Mouse (Mus musculus) 3T3-L1 (cell line): ENCODE results near the gene Cacna2d4.
"Not testable (repeated sequence)": the region's sequence is repeated elsewhere in the genome, so short reads cannot be mapped to it uniquely, and the experiment has no call there.

Experiments
- DNase-seq: peaks from one replicate; pipeline ENCODE4 v3.0.0-alpha.2; 2015; ENCODE audit warnings: low read depth, low spot score

Cacna2d4 gene

DNA sequence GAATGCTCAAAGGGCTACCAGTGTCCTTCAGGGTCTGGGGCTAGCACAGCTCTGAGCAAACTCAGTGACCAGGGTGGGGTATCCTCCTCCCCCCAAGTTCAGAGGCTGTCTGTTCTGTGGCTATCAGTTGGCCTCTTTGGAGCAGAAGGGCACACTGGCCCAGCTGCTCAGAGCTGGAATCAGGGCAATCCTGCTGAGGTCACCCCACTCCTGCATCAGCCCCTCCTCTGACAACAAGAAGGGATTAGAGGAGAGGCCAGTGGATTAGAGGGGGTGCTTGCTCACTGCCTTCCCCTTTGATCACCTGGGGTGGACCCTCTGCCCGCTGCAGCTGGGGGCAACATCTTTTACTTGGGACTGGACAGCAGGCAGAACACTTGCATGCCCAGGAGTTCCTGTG is at the start of gene Cacna2d4:
Cacna2d4 (plus strand) TSS at position 286 of the 400 bp plus-strand sequence.
- DNase-seq = no peak

DNA sequence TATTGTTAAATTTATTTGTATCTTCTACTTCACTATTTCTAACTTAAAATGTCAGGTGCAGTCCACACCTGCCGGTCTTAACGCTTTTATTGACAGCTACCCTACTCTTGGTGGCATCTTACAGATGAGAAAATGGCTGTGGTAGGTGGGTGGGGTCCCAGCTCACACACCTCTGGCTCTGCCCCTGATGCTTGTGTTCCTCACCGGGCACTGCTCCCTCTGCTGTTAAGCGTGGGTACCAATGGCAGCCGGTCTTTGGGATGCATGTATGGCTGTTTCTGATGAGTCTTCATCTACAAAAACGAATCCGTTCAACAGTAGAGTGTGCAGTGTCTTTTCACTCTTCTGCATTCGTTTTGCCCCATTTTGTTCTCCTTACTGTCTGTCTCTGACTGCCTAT is 49.7 kb upstream of the Cacna2d4 start:
- peak; percentile 43 for DNase-seq

- DNase-seq = no peak
Observed at GRCm38 (mm10) chr6:119187631-119188030, 48.7 kb upstream of the Cacna2d4 start.

- no peak for DNase-seq
Observed at GRCm38 (mm10) chr6:119191478-119191877, 44.8 kb upstream of the Cacna2d4 start.

DNA sequence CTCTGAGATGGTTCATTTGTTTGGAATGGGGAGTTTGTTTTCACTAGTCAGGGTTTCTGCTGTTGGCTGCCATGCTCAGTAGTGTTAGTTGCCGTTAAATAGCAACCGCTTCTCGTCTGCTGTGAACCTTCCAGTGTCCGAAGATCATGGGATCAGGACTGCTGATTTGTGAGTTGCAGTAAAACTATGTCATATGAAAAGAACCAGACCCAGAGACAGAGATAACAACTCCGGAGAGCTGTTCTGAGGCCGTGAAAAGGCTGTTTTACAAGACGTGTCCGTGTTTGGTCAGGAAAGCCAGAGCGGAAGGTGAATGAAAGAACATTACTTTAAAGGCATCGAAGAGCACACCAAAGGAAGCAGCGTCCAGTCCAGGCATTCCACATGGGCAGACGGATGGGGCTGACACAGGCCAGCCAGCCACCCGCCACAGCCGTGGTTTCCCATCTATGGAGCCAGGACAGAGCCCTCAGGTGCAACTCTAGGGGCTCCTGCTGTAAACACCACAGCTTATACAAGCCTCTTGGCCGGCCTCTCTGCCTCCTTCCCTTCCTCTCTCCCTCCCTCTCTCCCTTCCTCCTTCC is 42.7 kb upstream of the Cacna2d4 start:
- no peak for DNase-seq

DNA sequence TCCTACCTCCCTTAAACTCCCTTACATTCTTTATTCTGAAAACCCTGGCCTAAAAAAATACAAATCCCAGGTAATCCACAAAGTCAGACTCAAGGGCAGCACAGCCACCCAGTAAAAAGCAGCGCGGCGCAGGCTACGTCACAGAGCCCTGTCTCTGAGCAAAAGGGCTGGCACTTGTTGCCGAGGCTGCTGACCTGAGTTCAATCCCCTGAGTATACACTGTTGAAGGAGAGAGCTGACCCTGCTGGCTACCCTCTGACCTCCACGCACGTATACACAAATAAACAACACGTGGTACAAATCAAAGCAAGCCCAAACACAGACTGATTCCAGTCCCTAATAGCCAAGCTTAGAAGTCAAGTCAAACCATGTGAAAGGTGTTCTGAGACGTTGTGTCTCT is 42.2 kb upstream of the Cacna2d4 start:
- no peak for DNase-seq

DNA sequence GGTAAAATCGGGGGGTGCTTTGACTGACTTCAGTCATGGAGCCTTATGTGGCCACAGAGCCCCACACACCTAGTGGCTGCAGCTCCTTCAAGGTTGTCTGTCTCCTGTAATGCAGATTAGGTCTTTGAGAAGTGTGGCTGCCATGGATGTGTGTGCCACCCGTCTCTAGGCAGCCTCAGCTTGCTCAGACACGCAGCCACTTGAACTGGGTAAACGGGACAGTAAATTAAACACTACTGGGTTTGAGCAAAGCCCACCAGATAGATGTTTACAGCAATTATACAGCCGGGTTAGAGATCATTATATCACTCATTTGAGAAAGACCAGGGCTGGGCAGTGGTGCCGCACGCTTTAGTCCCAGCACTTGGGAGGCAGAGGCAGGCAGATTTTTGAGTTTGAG is 41.7 kb upstream of the Cacna2d4 start:
- no peak for DNase-seq

DNA sequence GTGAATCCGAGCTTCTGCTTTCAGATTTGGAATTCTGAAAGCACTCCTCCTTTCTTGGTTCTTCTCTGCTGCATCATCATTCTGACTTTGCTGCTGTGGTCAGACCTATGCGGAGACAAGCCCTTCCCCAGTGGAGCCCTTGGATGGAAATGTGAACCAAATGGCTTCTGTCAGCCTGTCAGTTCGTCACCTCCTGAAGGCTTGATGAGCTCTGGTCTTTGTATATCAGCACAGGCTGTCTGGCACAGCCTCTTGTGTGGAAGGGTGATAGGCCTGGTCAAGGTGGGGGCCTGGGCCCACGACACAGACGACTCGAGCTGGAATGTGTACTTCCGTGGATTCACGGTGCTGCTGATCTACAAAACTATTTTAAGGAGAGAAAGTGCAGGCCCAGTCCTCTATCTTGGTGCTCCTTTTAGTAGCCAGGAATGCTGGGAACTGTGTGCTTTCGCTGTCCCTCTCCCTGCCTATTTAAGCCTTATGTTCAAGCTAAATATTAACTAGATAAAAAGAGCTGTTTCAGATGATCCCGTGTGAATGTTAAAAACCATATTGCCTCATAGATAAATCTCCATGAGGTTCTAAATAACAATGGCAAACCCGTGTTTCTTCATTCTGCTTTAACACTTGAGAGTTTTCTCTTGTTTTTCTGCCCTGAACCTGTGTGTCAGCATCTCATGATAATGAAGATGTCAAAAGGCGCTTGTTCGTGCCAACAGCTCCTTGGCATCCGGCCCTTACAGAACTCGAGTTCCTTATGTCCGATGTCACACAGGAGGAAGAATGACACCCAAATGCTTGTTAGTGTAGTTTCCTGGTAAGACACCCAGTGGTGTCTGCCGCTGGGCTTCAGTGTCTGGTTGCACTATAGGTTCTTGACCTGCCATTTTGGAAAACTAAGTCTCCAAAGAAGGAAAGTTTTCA is 39.7 kb upstream of the Cacna2d4 start, which contains the start of gene Cacna1c:
Cacna1c (minus strand) TSS at position 37 of the 924 bp plus-strand sequence.
- no peak for DNase-seq

DNA sequence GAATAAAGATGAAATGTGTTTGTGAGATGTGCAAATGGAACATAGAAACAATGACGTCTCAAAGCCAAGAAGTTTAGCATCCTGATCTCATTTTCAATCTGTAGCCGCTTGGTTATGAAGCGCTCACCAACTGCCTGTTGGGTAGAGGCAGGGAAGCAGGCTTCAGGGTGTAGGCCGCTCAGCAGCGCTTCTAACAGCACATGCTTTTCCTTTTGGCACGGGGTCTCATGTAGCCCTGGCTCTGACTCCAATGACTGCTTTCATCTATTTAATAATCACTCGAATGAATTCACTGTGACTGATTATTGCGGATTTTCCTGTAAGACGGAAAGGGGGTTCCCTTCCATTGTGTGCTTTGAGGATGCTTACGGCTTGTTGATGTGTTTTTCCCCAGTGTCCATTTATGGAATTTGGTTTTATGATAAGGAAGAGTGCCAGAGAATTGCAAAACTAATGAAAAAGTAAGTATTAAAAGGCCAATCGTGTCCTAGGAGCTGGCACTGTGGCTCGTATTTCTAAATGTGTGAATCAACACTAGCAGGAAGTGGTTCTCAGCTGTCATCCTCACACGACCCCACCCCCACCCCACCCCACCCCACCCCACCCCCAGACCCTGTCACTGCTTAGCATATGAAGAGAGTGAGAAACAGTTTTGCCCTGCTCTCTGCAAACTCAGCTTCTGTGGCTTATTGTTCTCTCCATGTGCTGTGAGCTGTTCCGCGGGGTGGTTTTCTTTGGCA is 37.6 kb upstream of the Cacna2d4 start:
- no peak for DNase-seq

DNA sequence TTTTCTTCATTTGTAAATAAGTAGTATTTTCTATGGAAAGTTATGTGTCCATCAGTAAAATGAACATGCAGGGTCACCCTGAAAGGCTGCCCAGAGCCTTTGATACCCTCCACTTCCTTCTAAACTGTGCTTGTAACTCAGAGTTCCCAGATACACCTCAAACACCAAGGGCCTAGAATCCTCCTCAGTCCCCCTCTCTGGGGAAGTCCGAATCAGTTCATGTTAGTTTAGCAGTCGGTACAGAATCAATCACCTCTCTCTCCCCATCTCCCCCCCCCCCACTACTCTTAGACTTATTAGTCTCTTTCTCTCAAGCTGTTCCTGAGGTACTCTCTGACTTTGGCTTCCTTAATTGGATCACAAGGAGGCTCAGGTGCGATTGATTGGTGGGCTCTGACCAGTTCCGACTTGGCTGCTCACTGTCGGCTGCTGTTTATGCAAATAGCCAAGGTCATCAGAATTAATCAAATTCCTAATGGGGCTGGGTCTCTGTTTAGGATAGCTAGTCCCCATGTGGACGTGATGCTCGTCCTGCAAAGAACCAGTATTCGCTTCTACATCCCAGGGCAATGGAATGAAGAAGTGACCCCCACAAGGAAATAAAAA is 36.9 kb upstream of the Cacna2d4 start:
- DNase-seq = no peak

GRCm38 (mm10) chr6:119200362-119200761 is 36.0 kb upstream of the Cacna2d4 start:
- no peak for DNase-seq

DNA sequence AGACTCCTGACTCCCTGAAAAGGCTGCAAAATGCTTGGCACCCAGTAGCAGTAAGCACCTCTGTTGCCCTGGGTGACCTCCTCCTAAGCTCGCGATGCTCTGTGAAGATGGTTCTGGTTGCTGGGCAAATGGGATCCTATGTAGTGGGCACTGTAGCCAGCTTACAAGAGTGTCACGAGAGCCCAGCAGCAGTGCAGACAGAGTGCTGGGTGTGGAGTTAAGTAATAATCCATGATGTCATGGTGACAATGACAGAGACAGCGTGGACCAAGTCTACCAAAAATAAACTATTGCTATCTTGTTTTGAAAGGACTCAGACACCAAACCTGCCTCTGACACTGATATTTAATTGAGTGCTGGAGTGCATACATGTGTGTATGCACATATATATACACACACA is 34.8 kb upstream of the Cacna2d4 start:
- no peak for DNase-seq

DNA sequence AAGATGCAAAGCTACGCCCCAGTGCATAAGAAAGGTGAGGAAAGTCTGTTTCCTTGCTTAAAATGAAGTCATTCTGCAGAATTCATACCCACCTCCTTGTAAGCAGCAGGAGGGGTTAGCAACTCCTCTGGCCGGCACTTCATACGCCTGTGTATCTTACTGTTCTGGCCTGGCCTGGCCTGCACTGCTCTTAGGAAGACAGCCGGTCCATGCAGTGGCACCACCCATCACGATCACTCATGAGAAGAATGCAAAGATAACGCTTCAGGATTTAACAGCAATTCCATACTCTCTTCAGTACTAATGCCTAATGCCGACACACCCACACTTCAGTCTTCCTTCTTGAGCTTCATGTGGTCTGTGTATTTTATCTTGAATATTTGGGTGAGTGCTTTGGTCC is 32.0 kb upstream of the Cacna2d4 start:
- DNase-seq = no peak

DNA sequence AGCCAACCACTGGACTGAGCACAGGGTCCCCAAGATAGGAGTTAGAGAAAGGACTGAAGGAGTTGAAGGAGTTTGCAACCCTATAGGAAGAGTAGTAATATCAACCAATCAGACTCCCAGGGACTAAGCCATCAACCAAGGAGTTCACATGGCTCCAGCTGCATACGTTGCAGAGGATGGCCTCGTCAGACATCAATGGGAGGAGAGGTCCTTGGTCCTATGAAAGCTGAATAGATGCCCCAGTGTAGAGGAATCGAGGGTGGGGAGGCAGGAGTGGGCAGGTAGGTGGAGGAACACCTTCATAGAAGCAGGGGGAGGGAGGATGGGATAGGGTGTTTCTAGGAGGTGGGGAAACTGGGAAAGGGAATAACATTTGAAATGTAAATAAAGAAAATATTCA is 31.4 kb upstream of the Cacna2d4 start:
- no peak for DNase-seq

GRCm38 (mm10) chr6:119206006-119206405 is 30.3 kb upstream of the Cacna2d4 start:
- not testable (repeated sequence) for DNase-seq

- DNase-seq = no peak
Observed at GRCm38 (mm10) chr6:119213375-119213774, 23.0 kb upstream of the Cacna2d4 start.

- DNase-seq = no peak
Observed at GRCm38 (mm10) chr6:119214190-119214589, 22.1 kb upstream of the Cacna2d4 start.

- no peak for DNase-seq
Observed at GRCm38 (mm10) chr6:119215040-119215613, 21.2 kb upstream of the Cacna2d4 start.

DNA sequence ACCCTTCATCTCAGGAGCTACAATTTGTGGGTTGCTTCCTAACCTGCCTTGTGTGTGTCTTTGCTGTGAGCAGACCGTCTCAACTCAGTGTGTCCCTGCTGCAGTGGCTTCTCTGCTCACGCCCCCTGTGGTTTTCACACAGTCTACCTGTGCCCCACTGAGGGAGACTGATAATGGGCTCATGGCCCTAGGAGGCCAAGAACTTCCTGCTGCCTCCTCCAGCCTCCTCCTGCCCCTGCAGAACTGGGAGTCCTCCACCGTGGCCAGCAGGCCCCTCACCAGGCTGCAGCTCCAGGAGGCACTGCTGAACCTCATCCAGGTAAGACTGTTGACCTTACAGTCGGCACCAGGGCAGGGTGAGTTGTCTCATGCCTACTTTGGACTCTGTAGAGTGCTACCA is 18.7 kb upstream of the Cacna2d4 start:
- DNase-seq = no peak

DNA sequence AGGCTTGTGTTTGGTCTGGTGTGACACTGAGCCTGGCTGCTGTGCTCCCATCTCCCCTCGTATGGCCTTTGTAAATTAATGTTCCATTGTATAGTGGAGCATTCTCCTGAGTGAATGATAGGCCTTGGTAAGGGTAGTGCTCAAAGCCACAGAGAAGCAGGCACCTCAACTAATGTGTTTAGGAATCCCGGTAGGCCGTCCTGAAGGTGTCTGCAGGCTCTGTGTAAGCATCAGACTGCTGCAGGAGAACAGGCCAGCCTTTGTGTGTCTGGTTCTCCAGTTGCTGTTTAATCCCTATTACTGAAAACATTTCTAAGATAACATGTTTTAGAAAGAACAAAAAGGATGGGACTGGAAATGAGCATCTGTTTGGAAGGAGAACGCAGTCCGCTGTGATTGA is 17.7 kb upstream of the Cacna2d4 start:
- no peak for DNase-seq

DNA sequence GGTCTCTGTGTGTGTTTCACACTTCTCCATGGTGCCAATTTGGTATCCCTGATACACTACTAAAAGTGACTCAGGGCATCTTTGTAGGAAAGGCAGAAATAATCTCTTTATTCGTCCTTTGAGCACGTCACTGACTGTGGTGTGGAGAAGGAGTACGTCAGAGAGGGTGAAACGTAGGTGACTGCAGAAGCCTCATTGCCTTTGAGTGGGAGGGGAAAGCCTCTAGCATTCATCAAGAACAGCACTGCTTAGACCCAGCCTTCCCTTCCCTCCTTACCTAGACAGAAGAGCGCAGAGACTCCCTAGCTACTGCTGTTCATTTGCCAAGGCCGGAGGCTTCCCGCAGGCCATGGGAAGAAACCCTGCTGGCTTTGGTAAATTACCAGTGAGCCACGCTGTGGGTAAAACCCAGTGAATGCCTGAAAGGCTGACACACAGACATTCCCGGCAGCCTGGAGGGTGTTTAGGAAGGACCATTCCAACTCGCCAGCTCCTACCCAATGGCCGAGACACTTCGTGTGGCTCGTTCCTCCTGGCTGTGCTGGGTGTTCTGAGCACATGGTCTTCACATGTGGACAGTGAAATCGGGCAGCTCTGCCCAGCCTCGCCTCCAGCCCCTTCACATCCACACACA is 17.0 kb upstream of the Cacna2d4 start:
- no peak for DNase-seq
